Mouse (Mus musculus): ENCODE measurements around the gene Ddx25.

The Ddx25 gene

DNA sequence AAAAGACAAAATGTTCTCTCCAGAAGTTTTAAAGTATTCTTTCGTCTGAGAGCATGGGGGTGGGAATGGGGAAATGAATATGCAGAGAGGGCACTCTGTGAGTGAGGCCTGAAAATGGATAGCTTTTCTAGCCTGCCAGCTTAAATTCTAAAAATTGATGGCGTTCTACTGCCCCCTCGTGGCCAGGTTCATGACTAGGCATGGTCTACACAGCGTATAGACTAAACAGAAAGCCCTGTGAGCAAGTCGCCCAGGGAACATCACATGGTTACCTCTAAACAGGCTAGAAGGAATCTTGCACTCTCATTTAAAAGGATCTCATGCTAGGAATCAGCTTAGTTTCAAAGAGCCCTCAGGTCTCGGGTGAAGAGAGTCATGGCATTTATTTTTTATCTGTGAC, 16.8 kb downstream of the Ddx25 start:
- DNase-seq (ENCODE audit: low spot score in 2 of 2) = peak in 1 of 2 experiments; percentile 54

DNA sequence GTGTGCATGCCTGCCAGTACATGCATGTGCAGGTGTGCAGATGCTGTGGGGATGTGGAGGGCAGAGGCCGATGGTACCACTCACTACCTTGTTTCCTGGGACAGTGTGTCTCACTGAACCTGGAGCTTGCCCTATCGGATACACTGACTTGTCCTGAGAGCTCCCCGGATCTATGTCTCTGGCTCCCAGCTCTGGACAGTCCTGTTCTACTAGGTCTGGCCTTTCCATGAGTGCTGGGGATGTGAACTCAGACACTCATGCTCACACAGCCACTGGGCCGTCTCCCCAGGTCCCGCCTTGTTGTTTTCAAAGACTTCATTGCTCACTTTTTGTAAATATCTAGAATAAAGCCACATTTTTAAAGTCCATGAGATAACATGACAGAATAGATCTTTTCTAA, 17.3 kb downstream of the Ddx25 start:
- DNase-seq (ENCODE audit: low spot score in 2 of 2) = no peak

DNA sequence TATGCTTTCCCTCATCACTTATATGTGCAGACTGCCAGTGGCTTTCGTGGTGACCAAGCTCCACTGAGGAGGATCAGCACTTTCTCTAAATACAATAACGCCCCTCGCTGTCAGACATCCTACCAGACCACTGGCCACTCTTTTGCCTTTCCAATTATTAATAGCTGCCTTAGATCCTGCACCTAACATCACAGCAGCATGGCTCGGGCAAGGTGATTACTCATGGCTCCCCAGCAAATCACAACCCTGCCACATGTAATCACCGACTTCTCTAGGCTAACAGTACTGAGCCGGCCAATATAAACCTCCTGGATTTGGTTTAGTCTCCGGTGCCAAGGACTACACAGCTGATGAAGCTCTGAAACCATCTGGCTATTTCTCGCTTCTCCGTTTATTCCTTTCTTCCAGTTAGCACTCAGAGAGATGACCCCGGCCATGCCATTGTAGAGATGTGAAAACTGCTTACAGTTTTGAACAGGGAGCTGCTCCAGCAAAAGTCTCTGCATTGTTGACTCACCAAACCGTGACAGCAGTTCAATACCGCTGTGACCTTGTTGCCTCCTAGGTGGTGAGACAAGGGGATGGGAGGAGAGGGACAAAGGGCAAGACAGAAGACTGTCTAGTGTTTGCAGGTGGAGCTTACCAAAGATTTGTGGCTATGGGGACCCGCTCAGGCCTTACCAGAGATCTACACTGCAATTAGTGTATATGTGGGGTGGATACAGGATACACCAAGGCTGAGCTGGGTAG, 19.2 kb downstream of the Ddx25 start:
- DNase-seq (ENCODE audit: low spot score in 2 of 2) = no peak

DNA sequence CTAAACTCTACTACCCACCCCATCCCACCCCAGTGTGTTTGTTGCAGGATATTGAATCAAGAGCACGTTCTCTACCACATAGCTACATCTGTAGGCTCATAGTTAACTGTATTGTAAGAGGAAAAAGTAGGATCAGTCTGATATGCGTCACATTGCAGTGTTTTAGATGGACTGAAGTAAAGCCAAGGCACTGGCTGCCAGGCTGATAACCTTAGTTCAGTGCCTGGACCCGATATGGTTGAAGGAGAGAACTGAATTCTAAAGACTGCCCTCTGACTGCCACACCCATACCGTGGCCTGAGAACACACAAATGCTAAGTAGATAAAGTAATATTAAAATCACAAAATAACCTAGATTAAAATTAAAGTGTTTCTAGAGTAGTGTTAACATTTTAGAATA, 22.5 kb downstream of the Ddx25 start:
- DNase-seq (ENCODE audit: low spot score in 2 of 2) = no peak

DNA sequence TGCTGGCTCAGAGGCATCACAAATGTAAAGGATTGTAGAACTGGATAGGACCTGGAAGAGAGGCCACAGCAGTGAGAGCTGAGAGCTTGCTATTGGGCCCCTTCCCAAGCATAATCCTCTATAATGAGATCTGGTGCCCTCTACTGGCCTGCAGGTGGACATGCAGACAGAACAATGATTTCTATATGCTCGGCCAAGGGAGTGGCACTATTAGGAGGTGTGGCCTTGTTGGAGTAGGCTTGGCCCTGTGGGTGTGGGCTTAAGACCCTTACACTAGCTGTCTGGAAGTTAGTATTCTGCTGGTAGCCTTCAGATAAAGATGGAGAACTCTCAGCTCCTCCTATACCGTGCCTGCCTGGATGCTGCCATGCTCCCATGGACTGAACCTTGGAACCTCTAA, 23.2 kb downstream of the Ddx25 start:
- peak in 1 of 2 experiments; percentile 51 for DNase-seq (ENCODE audit: low spot score in 2 of 2)

DNA sequence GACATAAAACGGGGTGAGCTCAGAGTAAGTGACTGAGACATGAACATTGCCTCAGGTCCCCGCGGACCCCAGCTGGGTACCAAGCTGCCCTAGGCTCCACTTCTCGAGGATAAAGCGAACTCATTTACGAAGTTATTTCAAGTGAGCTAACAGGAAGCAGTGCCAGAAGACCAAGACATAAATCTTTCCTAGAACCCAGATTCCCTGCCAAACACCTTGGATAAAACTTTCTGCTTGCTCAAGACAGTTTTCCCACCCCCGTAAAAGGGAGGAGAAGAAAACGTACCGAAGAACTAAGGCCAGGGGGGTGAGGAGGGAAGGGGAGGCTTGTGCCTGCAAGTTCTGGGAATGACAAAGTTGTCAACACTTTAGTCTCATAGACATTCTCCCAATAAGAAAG, 25.1 kb downstream of the Ddx25 start:
- DNase-seq (ENCODE audit: low spot score in 2 of 2) = no peak

DNA sequence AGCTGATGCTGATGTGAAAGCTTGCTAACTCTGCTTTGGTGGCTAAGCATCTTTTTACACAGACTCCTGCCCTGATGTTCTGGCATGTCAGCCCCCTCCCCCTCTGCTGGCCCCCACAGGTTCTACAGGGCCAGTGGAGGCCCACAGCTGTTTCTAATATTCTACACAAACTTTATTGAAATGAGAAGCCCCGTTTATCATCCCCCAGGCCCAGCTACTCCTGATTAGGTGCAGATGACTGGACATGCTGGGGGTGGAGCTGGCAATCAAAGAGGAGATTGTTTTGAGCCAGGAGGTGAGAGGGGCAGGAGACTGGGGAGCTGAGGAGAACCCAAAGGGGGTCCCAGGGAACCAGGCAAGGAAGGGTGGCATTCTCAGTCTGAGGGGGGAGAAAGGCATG, 28.5 kb downstream of the Ddx25 start:
- no peak for DNase-seq (ENCODE audit: low spot score in 2 of 2)

DNA sequence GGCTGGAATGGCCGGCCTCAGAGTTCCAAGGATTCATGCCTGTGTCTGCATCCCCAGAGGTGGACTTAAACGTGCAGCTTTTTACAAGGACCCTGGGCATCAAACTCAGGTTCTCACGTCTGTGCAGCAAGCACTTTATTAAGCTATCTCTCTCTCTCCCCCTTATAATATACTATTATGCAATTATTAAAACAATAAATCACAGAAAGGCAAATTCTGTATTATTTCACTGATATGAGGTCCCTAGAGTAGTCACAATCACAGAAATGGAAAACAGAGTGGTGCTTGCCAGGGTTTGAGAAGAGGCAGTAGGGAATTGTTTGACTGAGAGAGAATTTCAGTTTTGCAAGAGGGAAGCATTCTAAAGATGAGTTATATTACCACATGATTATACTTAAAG, 29.2 kb downstream of the Ddx25 start:
- no peak for DNase-seq (ENCODE audit: low spot score in 2 of 2)

DNA sequence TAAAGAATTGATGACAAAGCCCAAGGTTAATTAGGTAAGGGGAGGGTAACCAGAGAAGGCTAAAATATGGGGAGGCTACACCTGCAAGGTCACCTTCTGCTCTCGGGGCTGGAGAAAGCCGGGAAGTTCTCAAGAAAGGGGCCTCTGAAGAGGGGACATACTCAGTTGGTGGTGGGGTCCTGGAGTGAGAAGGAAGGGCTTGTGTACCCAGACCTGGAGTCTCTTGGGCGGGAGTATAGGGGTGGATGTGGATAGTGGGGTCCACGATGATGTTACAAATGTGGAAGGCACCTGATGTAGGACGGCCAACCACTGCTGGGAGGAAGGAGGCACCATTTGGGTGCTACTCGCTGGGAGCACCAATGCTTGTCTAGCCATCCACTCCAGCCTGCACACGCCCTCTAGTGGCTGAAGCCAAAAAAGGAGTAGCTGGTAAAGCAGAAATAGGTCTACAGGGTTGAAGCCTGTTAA, 34.4 kb downstream of the Ddx25 start:
- DNase-seq (ENCODE audit: low spot score in 2 of 2) = peak; percentile 51 to 74

DNA sequence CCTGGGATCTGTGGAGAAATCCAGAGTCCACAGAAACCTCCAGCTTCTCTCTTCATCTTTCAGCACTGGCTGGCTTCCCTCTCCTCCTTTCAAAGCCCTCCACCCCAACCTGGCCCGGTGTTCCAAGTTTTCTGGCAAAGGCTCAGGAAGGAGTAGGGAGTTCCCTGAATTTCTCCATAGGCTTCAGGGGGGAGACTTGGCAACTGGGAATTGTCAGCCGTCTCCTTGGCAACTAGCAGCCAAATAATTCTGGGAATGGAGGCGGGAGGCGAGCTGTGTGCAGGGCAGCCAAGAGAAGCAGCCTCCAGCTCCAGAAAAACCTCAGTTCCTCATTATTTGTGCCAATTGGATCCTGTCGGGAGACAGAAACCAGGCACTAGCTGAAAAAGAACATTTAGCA, 34.8 kb downstream of the Ddx25 start:
- DNase-seq (ENCODE audit: low spot score in 2 of 2) = peak; percentile 71 to 78

DNA sequence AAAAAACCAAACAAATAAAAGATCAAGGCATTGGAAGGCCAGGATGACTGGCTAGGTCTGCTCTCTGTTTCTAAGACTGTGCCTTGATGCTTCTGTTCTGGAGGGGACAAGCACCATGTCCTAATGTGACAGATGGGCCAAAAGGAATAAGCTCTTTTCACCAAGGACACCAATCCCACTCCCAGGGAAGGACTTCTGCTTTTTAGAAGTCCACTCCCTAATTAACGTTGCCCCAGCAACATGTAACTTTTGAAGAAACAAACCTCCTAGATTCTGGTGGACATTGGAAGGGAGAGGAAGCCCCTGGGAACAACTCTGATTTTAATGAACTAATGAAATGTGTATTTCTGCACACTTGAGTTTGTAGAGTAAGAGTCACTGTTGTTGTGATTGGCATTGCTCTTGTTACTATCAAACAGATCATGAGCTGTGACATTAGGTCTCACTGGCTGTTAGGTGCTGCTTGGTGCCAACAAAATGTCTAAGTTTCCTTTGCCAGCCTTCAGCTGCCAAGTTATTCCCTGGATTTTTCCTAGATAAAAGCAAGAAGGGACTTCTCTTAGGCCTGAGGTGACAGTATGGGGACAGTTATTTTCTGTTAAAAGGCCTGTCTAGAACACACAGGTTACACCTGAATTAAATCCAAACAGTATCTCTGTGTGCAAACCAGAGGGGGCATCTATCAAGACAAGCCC, 35.4 kb downstream of the Ddx25 start:
- no peak for DNase-seq (ENCODE audit: low spot score in 2 of 2)

DNA sequence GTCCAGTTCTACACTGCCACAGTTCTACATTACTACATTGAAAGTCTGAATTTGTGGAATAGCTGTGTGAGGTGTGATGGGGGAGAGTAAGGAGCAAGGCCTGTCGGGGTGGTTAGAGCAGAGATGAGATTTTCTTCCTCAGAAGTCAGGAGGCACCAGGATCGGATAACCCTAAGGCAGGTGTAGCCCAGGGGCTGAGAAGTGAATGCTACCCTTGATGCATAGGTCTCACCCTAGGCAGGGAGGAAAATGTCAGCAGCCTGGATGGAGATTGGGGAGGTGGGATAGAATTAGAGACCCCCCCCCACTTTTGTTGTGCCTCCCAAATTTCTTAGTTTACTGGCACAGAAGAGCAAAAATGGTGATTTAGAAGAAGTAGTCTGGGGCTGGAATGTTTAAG, 36.1 kb downstream of the Ddx25 start:
- no peak for DNase-seq (ENCODE audit: low spot score in 2 of 2)

DNA sequence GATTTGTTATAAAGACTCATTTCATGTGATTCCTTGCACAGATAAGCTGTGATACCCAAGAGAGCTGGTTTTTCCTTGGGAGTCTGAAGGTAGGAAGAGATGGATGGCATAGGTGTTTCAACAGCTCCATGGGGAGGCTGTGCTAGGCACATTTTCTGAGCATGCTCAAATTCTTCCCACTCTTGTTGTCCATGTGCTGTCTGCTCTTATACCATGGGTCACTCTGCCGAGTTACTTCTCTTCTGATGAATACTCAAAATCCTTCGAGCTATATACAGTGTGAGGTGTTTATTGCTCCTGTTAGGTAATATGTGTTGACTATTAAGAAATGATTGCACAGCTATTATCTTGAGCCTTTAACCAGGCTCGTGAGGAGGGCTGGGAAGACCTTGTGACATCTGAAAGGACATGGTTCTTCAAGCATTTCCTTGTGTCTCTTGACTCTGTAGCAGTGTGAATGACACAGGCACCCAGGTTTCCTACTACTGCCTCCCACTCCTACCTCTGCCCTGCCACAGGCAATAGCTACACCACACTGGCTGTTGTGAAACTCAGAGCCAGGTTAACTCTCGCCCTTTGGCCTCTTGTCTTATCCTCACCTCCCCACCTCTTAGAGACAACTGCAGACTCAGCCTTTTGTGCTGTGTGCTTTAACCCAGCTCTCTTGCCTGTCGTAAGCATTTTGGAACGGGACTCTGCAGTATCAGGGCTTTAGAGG, 37.5 kb downstream of the Ddx25 start:
- DNase-seq (ENCODE audit: low spot score in 2 of 2) = no peak

DNA sequence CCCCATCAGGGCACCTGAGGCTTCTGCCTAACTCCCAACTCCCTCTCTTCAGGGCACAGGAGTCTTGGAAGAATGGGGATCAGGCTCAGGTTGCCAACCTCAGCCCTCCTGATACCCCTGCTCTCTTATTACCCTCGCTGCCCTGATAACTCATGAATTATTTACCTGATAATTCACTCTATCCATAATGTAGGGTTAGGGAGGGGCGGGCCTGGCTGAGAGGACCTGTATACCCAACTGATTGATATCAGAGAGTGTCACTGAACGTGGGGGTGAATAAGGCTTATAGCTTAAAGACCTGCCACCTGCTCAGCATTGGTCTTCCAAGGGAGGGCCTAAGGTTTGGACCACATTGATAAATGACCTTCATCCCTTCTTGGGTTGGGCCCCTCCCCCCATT, 40.2 kb downstream of the Ddx25 start, which contains the start of gene Gm1113:
Gene Gm1113, minus strand, starts transcription at position 101 of the 400 bp plus-strand sequence.
- no peak for DNase-seq (ENCODE audit: low spot score in 2 of 2)

DNA sequence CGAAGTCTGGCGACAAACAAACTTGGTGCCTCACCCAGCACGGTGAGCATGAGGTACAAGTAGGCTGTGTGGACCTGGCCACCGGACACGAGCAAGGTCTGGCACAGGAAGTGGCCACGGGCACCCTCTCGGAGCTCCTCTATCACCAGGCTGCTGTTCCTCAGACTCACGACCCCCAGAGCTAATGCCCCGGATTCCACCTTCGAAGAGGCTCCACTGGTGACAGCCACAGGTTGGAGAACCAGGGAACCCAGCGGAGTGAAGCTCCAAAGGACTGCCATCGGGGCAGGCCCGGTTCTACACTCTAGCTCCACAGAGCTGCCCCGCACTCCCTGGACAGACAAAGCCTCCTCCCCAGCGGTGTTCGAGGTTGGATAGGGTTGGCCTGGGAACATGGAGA, 41.6 kb downstream of the Ddx25 start:
- DNase-seq (ENCODE audit: low spot score in 2 of 2) = no peak

DNA sequence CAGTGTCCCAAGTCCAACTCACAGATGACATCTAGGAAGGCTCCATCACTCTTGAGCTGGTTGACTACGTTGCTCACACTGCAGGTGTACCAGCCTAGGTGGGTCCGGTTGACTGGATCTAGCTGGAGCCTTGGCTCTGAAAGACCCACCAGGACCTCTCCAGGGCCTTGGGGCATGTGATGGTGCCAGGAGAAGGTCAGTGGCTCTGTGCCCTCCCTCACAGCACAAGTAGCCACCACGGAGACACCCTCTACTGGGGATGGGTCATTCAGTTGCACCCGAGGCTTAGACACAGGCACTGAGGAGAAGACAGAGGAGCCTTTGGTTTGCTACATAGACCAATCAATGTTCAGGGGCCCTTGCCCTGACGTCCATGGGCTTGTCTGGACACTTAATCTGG, 42.1 kb downstream of the Ddx25 start:
- no peak for DNase-seq (ENCODE audit: low spot score in 2 of 2)

DNA sequence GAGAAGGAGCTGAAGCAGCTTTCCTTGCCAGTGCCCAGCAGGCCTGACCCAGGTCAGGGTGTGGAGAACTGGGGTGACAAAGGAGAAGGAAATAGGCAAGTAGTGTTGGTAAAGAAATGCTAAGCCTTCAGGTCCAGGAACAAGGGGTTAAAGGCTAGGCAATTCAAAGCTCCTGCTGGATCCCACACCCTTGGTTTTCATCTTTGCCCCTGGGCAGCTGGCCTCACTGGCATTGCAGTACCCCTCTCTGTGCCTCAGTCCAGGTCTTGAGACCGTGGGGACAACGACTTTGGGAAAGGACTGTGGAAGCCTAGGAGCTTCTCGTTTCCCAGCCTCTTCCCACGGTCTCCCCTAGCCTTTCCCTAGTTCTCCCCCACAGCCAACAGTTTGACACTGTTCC, 44.4 kb downstream of the Ddx25 start:
- no peak for DNase-seq (ENCODE audit: low spot score in 2 of 2)

DNA sequence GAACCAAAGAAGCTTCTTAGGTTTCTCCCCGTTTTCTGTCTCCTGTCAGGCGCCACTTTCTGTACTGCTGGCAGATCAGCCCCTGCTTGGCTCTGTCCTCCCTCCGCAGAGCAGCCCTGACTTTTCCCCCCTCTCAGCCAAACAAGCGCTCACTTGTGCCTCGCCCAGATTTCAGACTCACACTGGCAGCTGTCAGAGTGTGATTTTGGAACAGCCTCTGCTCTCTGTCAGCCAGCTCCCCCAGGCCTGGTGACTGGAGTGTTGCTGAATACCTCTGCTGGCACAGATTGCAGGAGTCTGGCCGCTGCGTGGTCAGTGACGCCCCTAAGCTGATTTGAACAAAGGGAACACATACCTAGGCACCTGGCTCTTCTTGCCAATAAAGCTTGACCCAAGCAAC, 50.1 kb downstream of the Ddx25 start:
- peak; percentile 82 to 83 for DNase-seq (ENCODE audit: low spot score in 2 of 2)

DNA sequence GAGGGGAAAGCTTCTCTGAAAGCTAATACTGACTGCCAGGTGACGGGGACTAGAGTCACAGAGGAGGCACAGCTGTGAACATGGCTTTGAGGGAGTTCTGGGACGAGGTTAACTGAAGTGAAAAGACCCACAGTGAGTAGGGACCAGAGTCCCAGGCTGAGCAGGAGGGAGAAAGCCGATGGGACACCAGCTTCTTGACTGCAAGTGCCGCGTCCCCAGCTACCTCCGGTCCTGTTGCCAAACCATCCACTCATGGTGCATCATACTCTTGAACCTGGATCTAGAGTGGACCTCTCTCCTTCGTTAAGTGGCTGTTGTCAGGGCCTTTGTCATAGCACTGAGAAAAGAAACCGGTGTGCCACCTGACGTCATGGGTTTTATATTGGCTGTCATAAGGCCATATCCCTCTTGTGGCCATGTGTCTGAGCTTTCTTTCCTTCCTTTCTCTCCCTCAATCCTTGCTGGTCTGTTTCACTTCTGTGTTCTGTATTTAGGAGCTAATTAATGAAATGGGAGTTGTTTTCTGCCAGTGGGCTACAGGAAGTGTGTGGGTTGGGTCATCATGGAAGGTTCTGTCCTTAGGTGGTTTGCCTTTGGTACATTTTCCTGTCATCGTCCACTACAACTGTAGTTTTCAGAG, 55.8 kb downstream of the Ddx25 start:
- no peak for DNase-seq (ENCODE audit: low spot score in 2 of 2)

DNA sequence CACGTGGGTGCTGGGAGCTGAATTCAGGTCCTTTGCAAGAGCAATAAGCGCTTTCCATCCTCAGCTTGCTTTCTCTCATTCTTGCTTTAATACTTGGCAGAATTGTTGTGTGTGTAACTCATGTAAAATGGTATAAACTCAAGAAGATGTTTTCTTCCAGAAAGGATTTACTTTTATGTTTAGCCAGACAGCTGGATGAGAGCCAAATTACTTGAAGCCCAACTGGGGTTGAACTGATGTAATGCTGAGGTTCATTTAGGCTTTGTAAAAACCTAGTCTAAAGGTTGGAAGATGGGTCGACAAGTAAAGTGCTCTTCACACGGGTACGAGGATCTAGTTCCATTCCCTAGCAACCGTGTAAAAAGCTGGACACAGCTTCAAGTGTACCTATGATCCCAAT, 58.4 kb downstream of the Ddx25 start:
- no peak for DNase-seq (ENCODE audit: low spot score in 2 of 2)

DNA sequence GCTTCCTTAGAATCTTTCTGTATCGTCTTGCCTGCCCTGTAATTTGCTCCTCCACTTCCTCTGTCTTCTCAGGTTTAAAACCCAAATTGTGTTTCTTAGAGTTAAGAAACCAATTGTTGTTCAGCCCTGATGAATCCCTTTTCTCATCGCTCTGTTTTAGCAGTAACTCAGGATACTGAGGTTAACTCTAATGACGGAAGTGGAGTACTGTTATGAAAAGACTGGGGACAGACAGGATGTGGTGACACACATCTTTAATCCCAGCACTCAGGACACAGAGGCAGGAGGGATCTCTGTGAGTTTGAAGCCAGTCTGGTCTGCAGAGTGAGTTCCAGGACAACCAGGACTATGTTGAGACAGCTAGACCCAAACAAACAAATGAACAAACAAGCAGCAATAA, 62.9 kb downstream of the Ddx25 start:
- no peak for DNase-seq (ENCODE audit: low spot score in 2 of 2)

DNA sequence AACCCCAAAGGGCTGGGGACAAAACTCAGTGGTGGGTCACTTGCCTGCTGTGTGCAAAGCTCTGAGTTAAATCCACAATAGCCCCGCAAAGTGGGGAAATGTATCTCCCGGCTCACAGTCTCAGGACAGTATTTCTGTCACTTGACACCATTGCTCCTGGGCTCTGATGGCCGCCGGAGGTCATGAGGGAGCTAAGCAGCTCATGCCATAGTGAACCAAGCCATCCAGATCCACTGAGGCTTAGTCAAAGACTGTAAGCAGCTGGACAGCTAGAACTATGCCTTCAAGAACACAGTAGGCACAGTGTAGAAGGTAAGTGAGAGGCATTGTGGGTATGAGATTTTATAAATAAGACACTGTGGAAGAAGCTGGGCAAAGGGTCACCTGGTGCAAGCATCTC, 63.4 kb downstream of the Ddx25 start:
- DNase-seq (ENCODE audit: low spot score in 2 of 2) = no peak
